Mouse (Mus musculus): ENCODE results near the gene Wwp2. TPM values are rescaled to one million over a fixed set of nuclear protein-coding genes. Genes with fewer than 3 reads are reported as not detected.

Wwp2 gene
- polyA plus RNA-seq, 1 experiment from 2014 or later, result 59.3 TPM

DNA sequence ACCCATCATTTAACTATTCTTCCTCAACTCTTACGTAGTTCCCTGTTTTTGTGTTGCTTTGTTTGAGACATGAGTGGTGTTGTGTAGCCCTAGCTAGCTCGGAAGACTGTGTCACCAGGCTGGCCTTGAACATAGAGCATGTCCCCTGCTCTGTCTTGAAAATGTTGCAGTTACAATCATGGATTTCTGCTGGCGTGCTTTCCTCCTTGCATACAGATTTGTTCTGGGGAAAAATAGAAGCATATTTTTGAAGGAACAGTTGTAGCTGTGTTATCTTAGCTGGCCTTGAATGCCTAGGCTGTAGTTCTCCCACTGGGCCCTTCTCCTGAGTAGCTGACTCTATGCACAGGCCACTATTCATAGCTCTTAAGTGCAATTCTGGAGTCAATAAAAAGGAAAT, 74.6 kb downstream of the Wwp2 start:
- no peaks in the 10 kb centered on the region for H3K4me1 ChIP-seq (replicated peaks; ENCODE audit: control insufficient read depth, insufficient read depth, low read length)
- no peak overlapping the region for H3K4me3 ChIP-seq (ENCODE audit: low read depth, low read length)
- no peak overlapping the region for H3K4me2 ChIP-seq (ENCODE audit: low read depth, low read length, severe bottlenecking)
- H3K9me3 ChIP-seq (ENCODE audit: control insufficient read depth, low read length), result no peaks in the 10 kb centered on the region
- H3K9ac ChIP-seq (ENCODE audit: low read length), result no peak overlapping the region
- WGBS, result 93% methylated on average over 3 of the region's 3 CpGs
- no peaks in the 10 kb centered on the region for H3K36me3 ChIP-seq (ENCODE audit: control insufficient read depth, insufficient read depth, low read length)
- H3K27me3 ChIP-seq (ENCODE audit: control insufficient read depth, insufficient read depth, low read length), result no peaks in the 10 kb centered on the region
- DNase-seq (ENCODE audit: low spot score) (no peak), ATAC-seq (replicated peaks; ENCODE audit: low FRiP score) (no peak)
- H3K27ac ChIP-seq (ENCODE audit: low read depth, low read length), result no peak overlapping the region

DNA sequence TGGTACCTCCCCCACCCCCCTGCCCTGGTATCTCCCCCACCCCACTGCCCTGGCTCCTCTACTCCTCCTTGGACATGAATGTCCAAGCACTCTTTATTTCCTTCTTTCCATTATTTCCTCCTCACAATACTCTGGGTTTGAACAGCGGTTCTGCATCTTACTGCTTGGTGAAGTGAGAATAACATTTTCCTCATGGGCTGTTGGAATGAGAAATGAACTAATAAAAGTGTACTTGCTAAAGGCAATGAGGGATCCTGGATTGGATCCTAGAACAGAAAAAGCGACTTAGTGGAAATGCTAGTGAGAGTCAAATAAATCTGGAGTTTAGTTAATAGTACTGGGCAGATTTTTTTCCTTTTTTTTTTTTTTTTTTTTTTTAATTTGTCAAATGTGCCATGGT, 77.1 kb downstream of the Wwp2 start:
- 86% methylated on average over 2 of the region's 2 CpGs for whole genome bisulfite sequencing
- Histone ChIP-seq H3K4me1 (replicated peaks; ENCODE audit: control insufficient read depth, insufficient read depth, low read length) (no peaks in the 10 kb centered on the region), H3K4me3 (ENCODE audit: low read depth, low read length) (no peak overlapping the region), H3K27ac (ENCODE audit: low read depth, low read length) (no peak overlapping the region), H3K36me3 (ENCODE audit: control insufficient read depth, insufficient read depth, low read length) (no peaks in the 10 kb centered on the region), H3K9me3 (ENCODE audit: control insufficient read depth, low read length) (no peaks in the 10 kb centered on the region), H3K4me2 (ENCODE audit: low read depth, low read length, severe bottlenecking) (no peak overlapping the region), H3K27me3 (ENCODE audit: control insufficient read depth, insufficient read depth, low read length) (no peaks in the 10 kb centered on the region), H3K9ac (ENCODE audit: low read length) (no peak overlapping the region)
- ATAC-seq (replicated peaks; ENCODE audit: low FRiP score), result no peak
- no peak for DNase-seq (ENCODE audit: low spot score)

DNA sequence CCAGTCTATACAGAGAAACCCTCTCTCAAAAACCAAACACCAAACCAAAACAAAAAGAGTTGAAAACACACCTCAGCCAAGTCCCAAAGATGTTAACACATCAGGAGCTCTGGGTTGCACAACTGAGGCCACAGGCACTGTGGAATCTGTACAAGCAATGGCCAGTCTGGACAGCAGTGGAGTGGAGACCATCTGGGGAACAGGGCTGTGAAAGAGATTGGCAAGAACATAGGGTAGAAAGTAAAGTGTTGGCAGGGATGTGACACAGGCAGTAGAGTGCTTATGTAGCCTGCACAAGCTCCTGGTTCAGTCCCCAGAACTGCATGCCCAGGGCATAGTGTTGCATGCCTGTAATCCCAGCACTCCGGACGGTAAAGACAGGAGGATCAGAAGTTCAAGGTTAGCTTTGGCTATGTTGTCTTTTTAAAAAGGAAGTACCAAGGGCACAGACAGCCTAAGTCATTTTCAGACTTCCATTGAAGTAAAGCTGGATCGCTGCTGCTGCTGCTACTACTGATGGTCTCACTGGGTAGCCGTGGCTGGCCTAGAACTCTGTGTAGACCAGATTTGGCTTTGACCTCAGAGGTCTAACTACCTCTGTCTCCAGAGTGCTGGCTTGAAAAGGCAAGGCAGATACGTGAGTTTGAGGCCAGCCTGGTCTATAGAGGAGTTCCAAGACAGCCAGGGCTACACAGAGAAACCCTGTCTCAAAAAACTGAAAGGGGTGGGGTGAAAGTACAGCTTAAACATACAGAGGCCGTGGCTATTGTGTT, 79.0 kb downstream of the Wwp2 start:
- no peak for DNase-seq (ENCODE audit: low spot score)
- no peaks in the 10 kb centered on the region for H3K36me3 ChIP-seq (ENCODE audit: control insufficient read depth, insufficient read depth, low read length)
- H3K27ac ChIP-seq (ENCODE audit: low read depth, low read length), result no peak overlapping the region
- H3K4me2 ChIP-seq (ENCODE audit: low read depth, low read length, severe bottlenecking), result no peak overlapping the region
- ATAC-seq (replicated peaks; ENCODE audit: low FRiP score), result no peak
- H3K27me3 ChIP-seq (ENCODE audit: control insufficient read depth, insufficient read depth, low read length), result no peaks in the 10 kb centered on the region
- H3K4me1 ChIP-seq (replicated peaks; ENCODE audit: control insufficient read depth, insufficient read depth, low read length), result no peaks in the 10 kb centered on the region; the same call in 1 of the 2 replicates
- WGBS, result 91% methylated on average over 6 of the region's 6 CpGs
- H3K9ac ChIP-seq (ENCODE audit: low read length), result no peak overlapping the region
- H3K4me3 ChIP-seq (ENCODE audit: low read depth, low read length), result no peak overlapping the region
- no peaks in the 10 kb centered on the region for H3K9me3 ChIP-seq (ENCODE audit: control insufficient read depth, low read length)

DNA sequence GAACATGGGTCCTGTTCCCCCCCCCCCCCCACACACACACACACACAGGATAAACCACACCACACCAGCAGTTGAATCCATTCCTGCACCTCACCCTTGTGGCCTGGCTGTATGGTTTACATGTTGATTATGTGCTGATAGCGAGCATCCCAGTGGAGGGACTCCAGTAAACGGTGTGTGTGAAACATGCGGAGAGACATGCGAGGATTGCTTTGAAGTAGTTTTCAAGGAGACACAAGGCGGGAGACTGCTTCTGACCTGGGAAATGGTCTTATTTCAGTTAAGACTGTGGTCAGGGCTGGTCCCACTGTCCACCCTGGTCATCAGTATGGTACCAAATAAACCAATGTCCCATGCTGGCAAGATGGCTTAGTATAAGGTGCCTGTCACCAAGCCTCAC, 82.6 kb downstream of the Wwp2 start:
- Histone ChIP-seq H3K4me2 (ENCODE audit: low read depth, low read length, severe bottlenecking) (no peak overlapping the region), H3K4me3 (ENCODE audit: low read depth, low read length) (no peak overlapping the region), H3K36me3 (ENCODE audit: control insufficient read depth, insufficient read depth, low read length) (no peaks in the 10 kb centered on the region), H3K27ac (ENCODE audit: low read depth, low read length) (no peak overlapping the region), H3K9me3 (ENCODE audit: control insufficient read depth, low read length) (no peaks in the 10 kb centered on the region), H3K9ac (ENCODE audit: low read length) (no peak overlapping the region), H3K4me1 (replicated peaks; ENCODE audit: control insufficient read depth, insufficient read depth, low read length) (no peaks in the 10 kb centered on the region; the same call in 1 of the 2 replicates), H3K27me3 (ENCODE audit: control insufficient read depth, insufficient read depth, low read length) (no peaks in the 10 kb centered on the region)
- ATAC-seq (replicated peaks; ENCODE audit: low FRiP score), result no peak
- 91% methylated on average over 5 of the region's 5 CpGs for WGBS
- no peak for DNase-seq (ENCODE audit: low spot score)

DNA sequence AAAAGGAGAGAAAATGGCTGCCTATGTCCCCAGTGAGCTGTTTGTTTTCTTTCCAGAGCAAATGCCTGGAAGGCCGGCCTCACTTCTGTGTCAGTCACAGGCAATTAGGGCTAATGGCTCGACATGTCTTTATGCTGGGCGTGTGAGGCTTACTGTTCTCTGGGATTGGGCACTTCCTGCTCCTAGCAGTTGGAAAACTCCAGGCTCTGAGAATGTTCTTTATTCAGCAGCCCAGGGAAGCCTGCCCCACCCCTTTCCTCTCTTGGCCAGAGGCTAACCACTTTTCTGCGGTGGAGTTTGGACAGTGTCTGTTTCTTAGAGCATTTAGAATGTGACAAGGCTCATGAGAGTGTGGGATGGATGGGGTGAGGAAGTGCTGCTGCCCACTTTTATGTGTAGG, 83.7 kb downstream of the Wwp2 start:
- WGBS, result 30% methylated on average over 4 of the region's 4 CpGs
- Histone ChIP-seq H3K4me1 (replicated peaks; ENCODE audit: control insufficient read depth, insufficient read depth, low read length) (no peaks in the 10 kb centered on the region; the same call in 1 of the 2 replicates), H3K27me3 (ENCODE audit: control insufficient read depth, insufficient read depth, low read length) (no peaks in the 10 kb centered on the region), H3K4me2 (ENCODE audit: low read depth, low read length, severe bottlenecking) (no peak overlapping the region), H3K9me3 (ENCODE audit: control insufficient read depth, low read length) (no peaks in the 10 kb centered on the region), H3K27ac (ENCODE audit: low read depth, low read length) (no peak overlapping the region), H3K9ac (ENCODE audit: low read length) (no peak overlapping the region), H3K4me3 (ENCODE audit: low read depth, low read length) (no peak overlapping the region), H3K36me3 (ENCODE audit: control insufficient read depth, insufficient read depth, low read length) (no peaks in the 10 kb centered on the region)
- ATAC-seq (replicated peaks; ENCODE audit: low FRiP score) (no peak), DNase-seq (ENCODE audit: low spot score) (no peak)

DNA sequence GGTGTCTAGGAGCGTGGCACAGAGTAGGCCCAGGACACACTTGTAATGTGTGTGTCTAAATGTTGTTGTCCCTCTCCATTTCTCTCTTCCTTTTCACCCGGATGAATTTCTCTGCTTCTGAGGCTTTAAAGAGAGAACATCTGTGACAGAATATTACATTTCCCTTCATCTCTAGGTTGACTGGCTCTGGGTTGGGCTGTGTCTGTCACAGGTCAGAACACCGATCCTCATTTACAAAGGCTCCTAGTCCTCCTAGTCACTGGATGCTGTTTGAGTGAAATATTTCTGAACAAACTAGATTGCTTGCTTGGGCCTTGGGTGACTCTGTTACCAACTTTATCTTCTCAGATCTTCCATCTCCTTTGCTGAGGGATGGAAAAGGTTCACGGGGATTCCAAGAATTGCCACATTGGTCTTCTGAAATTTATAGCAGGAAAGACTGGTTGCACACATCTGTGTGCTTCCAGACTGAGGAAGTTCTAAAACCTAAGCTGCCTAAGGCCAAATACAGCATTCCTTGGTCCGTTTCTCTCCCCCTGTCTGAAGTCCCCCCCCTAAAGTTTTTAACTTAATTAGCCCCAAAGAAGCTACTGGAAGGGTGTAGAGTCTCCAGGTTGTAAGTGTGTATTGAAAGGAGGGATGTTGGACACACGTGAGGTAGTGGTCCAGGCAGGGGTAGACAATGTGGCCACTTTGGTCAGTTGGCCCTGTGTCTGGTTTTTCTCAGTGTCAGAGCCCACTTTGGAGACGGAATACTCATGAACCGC, 85.8 kb downstream of the Wwp2 start:
- Histone ChIP-seq H3K27me3 (ENCODE audit: control insufficient read depth, insufficient read depth, low read length) (no peaks in the 10 kb centered on the region), H3K27ac (ENCODE audit: low read depth, low read length) (no peak overlapping the region), H3K4me3 (ENCODE audit: low read depth, low read length) (no peak overlapping the region), H3K36me3 (ENCODE audit: control insufficient read depth, insufficient read depth, low read length) (no peaks in the 10 kb centered on the region), H3K9ac (ENCODE audit: low read length) (no peak overlapping the region), H3K4me2 (ENCODE audit: low read depth, low read length, severe bottlenecking) (no peak overlapping the region), H3K4me1 (replicated peaks; ENCODE audit: control insufficient read depth, insufficient read depth, low read length) (no peaks in the 10 kb centered on the region; the same call in 1 of the 2 replicates), H3K9me3 (ENCODE audit: control insufficient read depth, low read length) (no peaks in the 10 kb centered on the region)
- ATAC-seq (replicated peaks; ENCODE audit: low FRiP score) (no peak), DNase-seq (ENCODE audit: low spot score) (no peak)
- WGBS, result 86% methylated on average over 8 of the region's 8 CpGs

DNA sequence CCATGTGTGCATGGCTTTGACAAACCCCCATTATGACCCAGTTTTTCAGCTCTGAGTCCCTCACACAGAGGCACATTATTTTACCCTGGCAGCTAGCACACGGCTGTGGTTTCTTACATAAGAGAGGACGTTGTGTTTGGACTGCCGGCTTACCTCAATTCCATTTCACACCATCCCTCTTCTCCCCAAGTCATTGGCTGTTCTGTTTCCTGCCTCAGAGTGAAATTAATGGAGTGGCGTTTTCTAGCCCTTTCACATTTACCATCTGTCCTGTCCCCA, 86.3 kb downstream of the Wwp2 start:
- Histone ChIP-seq H3K9ac (ENCODE audit: low read length) (no peak overlapping the region), H3K4me3 (ENCODE audit: low read depth, low read length) (no peak overlapping the region), H3K36me3 (ENCODE audit: control insufficient read depth, insufficient read depth, low read length) (no peaks in the 10 kb centered on the region), H3K4me2 (ENCODE audit: low read depth, low read length, severe bottlenecking) (no peak overlapping the region), H3K4me1 (replicated peaks; ENCODE audit: control insufficient read depth, insufficient read depth, low read length) (no peaks in the 10 kb centered on the region; the same call in 1 of the 2 replicates), H3K27ac (ENCODE audit: low read depth, low read length) (no peak overlapping the region), H3K27me3 (ENCODE audit: control insufficient read depth, insufficient read depth, low read length) (no peaks in the 10 kb centered on the region), H3K9me3 (ENCODE audit: control insufficient read depth, low read length) (no peaks in the 10 kb centered on the region)
- WGBS, result 86% methylated on average over 4 of the region's 4 CpGs
- DNase-seq (ENCODE audit: low spot score) (no peak), ATAC-seq (replicated peaks; ENCODE audit: low FRiP score) (no peak)

DNA sequence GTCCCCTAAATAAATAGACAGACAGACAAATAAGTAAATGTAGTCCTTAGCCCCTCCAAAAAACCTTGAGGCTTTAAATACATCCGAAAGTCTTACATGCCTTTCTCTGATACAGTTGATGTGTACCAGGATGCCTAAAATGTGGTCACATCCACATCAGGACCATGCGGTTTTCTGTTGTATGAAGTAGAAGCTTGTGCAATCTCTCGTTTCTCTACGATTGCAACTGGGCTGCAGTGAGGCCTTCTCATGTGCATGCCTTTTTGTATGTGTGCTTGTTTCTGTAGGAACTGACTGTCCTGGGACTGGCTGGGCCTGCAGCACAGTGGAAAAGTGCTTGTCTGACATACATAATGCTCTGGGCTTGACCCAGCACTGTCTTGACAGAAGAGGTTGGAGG, 88.4 kb downstream of the Wwp2 start:
- no peak for ATAC-seq (replicated peaks; ENCODE audit: low FRiP score)
- no peaks in the 10 kb centered on the region for H3K9me3 ChIP-seq (ENCODE audit: control insufficient read depth, low read length)
- no peaks in the 10 kb centered on the region; the same call in 1 of the 2 replicates for H3K4me1 ChIP-seq (replicated peaks; ENCODE audit: control insufficient read depth, insufficient read depth, low read length)
- H3K4me2 ChIP-seq (ENCODE audit: low read depth, low read length, severe bottlenecking), result no peak overlapping the region
- no peak overlapping the region for H3K27ac ChIP-seq (ENCODE audit: low read depth, low read length)
- H3K27me3 ChIP-seq (ENCODE audit: control insufficient read depth, insufficient read depth, low read length), result no peaks in the 10 kb centered on the region
- no peak for DNase-seq (ENCODE audit: low spot score)
- H3K4me3 ChIP-seq (ENCODE audit: low read depth, low read length), result no peak overlapping the region
- no peaks in the 10 kb centered on the region for H3K36me3 ChIP-seq (ENCODE audit: control insufficient read depth, insufficient read depth, low read length)
- 92% methylated on average over 4 of the region's 4 CpGs for WGBS
- H3K9ac ChIP-seq (ENCODE audit: low read length), result no peak overlapping the region

DNA sequence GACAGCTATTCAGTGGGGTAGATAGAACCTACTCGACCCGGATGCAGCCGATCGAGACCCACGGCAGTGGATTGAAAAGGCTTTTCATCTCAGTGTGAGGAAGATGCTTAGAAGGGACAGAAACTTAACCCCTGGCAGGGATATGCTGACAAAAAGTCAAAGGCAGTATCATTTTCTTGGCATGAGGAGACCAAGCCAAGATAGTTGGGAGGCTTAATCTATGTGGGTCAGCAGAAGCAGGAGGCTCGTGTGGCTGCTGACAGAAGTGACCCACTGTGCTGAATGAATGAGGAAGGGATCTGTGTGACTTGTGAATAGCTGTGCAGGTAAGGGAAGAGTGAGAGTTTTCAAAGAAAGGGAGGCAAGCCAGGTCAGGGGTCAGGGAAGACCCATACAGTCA, 92.6 kb downstream of the Wwp2 start:
- 54% methylated on average over 6 of the region's 6 CpGs for WGBS
- Histone ChIP-seq H3K36me3 (ENCODE audit: control insufficient read depth, insufficient read depth, low read length) (no peaks in the 10 kb centered on the region), H3K4me2 (ENCODE audit: low read depth, low read length, severe bottlenecking) (no peak overlapping the region), H3K9me3 (ENCODE audit: control insufficient read depth, low read length) (no peaks in the 10 kb centered on the region), H3K27me3 (ENCODE audit: control insufficient read depth, insufficient read depth, low read length) (no peaks in the 10 kb centered on the region), H3K4me3 (ENCODE audit: low read depth, low read length) (no peak overlapping the region), H3K4me1 (replicated peaks; ENCODE audit: control insufficient read depth, insufficient read depth, low read length) (no peaks in the 10 kb centered on the region), H3K27ac (ENCODE audit: low read depth, low read length) (no peak overlapping the region), H3K9ac (ENCODE audit: low read length) (no peak overlapping the region)
- no peak for ATAC-seq (replicated peaks; ENCODE audit: low FRiP score)
- no peak for DNase-seq (ENCODE audit: low spot score)
